12 mouse cellular contexts compared by ENCODE assay signal in the genomic region with DNA sequence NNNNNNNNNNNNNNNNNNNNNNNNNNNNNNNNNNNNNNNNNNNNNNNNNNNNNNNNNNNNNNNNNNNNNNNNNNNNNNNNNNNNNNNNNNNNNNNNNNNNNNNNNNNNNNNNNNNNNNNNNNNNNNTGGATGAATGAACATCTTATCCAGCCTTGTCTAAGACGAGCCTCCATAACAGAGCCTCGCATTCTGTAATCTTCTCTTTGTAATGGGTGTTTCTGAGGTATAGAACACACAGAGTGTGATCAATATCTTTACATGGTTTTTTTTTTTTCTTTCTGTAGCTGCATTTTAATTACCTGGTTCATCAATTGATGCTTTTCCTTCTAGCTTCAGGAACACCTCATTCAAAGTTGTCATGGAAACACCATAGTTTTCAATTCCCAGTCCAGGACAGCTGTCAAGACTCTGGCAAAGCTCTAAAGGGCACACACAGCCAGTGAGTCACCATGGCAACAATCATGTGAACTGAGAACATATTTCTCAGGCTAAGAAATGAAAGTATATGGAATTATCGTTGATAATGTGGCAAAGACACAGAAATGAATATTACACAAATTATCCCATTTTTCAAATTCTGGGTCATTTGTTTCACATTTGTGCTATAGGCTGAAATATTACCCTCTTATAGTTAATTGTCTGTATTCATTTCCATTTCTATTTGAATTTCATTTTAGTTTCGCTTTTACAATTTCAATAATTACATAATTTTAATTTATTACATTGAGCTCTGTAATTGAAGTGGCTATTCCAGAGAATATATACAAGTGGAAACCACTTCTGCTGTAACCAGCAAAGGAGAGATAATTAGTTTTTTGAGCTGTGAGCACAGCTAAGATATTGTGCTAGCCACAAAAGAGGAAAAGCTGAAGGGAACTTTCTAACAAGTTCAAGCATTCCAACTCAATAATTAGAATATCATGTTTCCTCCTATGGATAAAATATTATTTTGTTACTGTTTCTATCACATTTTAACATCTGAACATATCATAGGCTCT. TPM values are rescaled to one million over a fixed set of nuclear protein-coding genes. Genes with fewer than 3 reads are reported as not detected.
DNase-seq lines count a peak whose midpoint lies in the region; ATAC-seq lines count a peak whose summit lies in the region.
"Had no signal": no experiment of that assay in that cellular context is flagged by ENCODE, and none has a peak within 500 bp of the region (broad histone marks: within the 10 kb centered on the region; RNA-seq: fewer than 3 reads in every experiment).

No protein-coding gene starts in this region.

- no peaks in the 10 kb centered on the region for H3K36me3 ChIP-seq in forebrain, embryonic 11.5 days (ENCODE audit: control insufficient read depth, insufficient read depth, low read length)
- no peaks in the 10 kb centered on the region for H3K36me3 ChIP-seq in forebrain, embryonic 10.5 days (replicated peaks)
- no peaks in the 10 kb centered on the region for H3K36me3 ChIP-seq in forebrain, embryonic 12.5 days (replicated peaks)
- no peaks in the 10 kb centered on the region for H3K36me3 ChIP-seq in midbrain, embryonic 12.5 days
- H3K36me3 ChIP-seq: G1E; heart, embryonic 13.5 days; intestine, embryonic 15.5 days had no signal

- ATAC-seq in forebrain, embryonic 11.5 days (replicated peaks; ENCODE audit: low FRiP score) = peak; percentile 80
- peak; percentile 86 for ATAC-seq in forebrain, embryonic 12.5 days (ENCODE audit: low FRiP score)
- ATAC-seq in midbrain, embryonic 12.5 days (ENCODE audit: low FRiP score, low read depth) = peak; percentile 60; the same call in 1 of the 2 replicates
- ATAC-seq: intestine, embryonic 15.5 days; lung, postnatal 0 days had no signal

- H3K9ac ChIP-seq in forebrain, embryonic 11.5 days (ENCODE audit: low read length) = no peak overlapping the region
- H3K9ac ChIP-seq in forebrain, embryonic 12.5 days = no peak overlapping the region
- no peak overlapping the region for H3K9ac ChIP-seq in midbrain, embryonic 12.5 days (replicated peaks)
- H3K9ac ChIP-seq: heart, embryonic 13.5 days; intestine, embryonic 15.5 days had no signal

- 56% methylated on average over 4 of the region's 4 CpGs for WGBS in forebrain, embryonic 11.5 days
- WGBS in forebrain, embryonic 10.5 days = 73% methylated on average over 4 of the region's 4 CpGs
- WGBS in forebrain, embryonic 12.5 days = 44% methylated on average over 4 of the region's 4 CpGs
- WGBS in midbrain, embryonic 12.5 days = 45% methylated on average over 4 of the region's 4 CpGs

- no peak overlapping the region for H3K4me2 ChIP-seq in forebrain, embryonic 11.5 days (ENCODE audit: low read depth, low read length, severe bottlenecking)
- no peak overlapping the region for H3K4me2 ChIP-seq in forebrain, embryonic 12.5 days
- H3K4me2 ChIP-seq in midbrain, embryonic 12.5 days (replicated peaks) = no peak overlapping the region
- H3K4me2 ChIP-seq: heart, embryonic 13.5 days; intestine, embryonic 15.5 days had no signal

- no peaks in the 10 kb centered on the region for H3K4me1 ChIP-seq in forebrain, embryonic 11.5 days (replicated peaks; ENCODE audit: control insufficient read depth, insufficient read depth, low read length)
- peaks cover 12% of the 10 kb centered on the region for H3K4me1 ChIP-seq in forebrain, embryonic 10.5 days
- 0 out of 2 replicates have a peak, but pooled peaks cover 5% of the 10 kb centered on the region for H3K4me1 ChIP-seq in forebrain, embryonic 12.5 days
- H3K4me1 ChIP-seq in midbrain, embryonic 12.5 days = peaks cover 2% of the 10 kb centered on the region; the same call in 1 of the 2 replicates
- H3K4me1 ChIP-seq: heart, embryonic 13.5 days; intestine, embryonic 15.5 days had no signal

- no peaks in the 10 kb centered on the region for H3K9me3 ChIP-seq in forebrain, embryonic 11.5 days (ENCODE audit: control insufficient read depth, low read length)
- no peaks in the 10 kb centered on the region for H3K9me3 ChIP-seq in forebrain, embryonic 10.5 days
- no peaks in the 10 kb centered on the region for H3K9me3 ChIP-seq in forebrain, embryonic 12.5 days
- no peaks in the 10 kb centered on the region for H3K9me3 ChIP-seq in midbrain, embryonic 12.5 days
- H3K9me3 ChIP-seq: heart, embryonic 13.5 days; intestine, embryonic 15.5 days had no signal

- DNase-seq in forebrain, embryonic 11.5 days (ENCODE audit: low spot score) = no peak
- no peak for DNase-seq in forebrain, embryonic 10.5 days (ENCODE audit: extremely low spot score, low spot score)
- DNase-seq in 3T3-L1 (ENCODE audit: low read depth, low spot score) = peak; percentile 31
- DNase-seq in thymus, postnatal 36 days = no peak
- no peak for DNase-seq in frontal cortex, postnatal 36 days (ENCODE audit: low spot score in 2 of 2)
- DNase-seq in gastrocnemius, postnatal 10 days = no peak

- no peaks in the 10 kb centered on the region for H3K27me3 ChIP-seq in forebrain, embryonic 11.5 days (ENCODE audit: control insufficient read depth, insufficient read depth, low read length)
- no peaks in the 10 kb centered on the region for H3K27me3 ChIP-seq in forebrain, embryonic 10.5 days (ENCODE audit: poor library complexity, severe bottlenecking)
- no peaks in the 10 kb centered on the region for H3K27me3 ChIP-seq in forebrain, embryonic 12.5 days
- no peaks in the 10 kb centered on the region for H3K27me3 ChIP-seq in midbrain, embryonic 12.5 days
- H3K27me3 ChIP-seq: heart, embryonic 13.5 days; intestine, embryonic 15.5 days had no signal

- H3K4me3 ChIP-seq in forebrain, embryonic 11.5 days (ENCODE audit: low read depth, low read length) = no peak overlapping the region
- H3K4me3 ChIP-seq in forebrain, embryonic 10.5 days = no peak overlapping the region
- no peak overlapping the region for H3K4me3 ChIP-seq in forebrain, embryonic 12.5 days (replicated peaks)
- H3K4me3 ChIP-seq in midbrain, embryonic 12.5 days = no peak overlapping the region
- H3K4me3 ChIP-seq: heart, embryonic 13.5 days; intestine, embryonic 15.5 days had no signal

- H3K27ac ChIP-seq in forebrain, embryonic 11.5 days (ENCODE audit: low read depth, low read length) = no peak overlapping the region
- H3K27ac ChIP-seq in forebrain, embryonic 10.5 days = no peak overlapping the region
- H3K27ac ChIP-seq in forebrain, embryonic 12.5 days = no peak overlapping the region
- H3K27ac ChIP-seq in midbrain, embryonic 12.5 days (replicated peaks) = no peak overlapping the region
- H3K27ac ChIP-seq: heart, embryonic 13.5 days; intestine, embryonic 15.5 days had no signal

RNA-seq across cellular contexts. Expression of gene Abca8b, which starts 33.9 kb away (rescaled TPM):
- polyA plus RNA-seq in forebrain, embryonic 11.5 days (2014; fragmentation: Nextera tagmentation; extraction: Ambion mirVana) = 0.63 and 0.72 TPM in 2 replicates
- polyA plus RNA-seq in forebrain, embryonic 10.5 days (2016; fragmentation: Nextera tagmentation; extraction: Ambion mirVana) = 0.22 and 0.29 TPM in 2 replicates
- 0.63 and 0.73 TPM in 2 replicates for polyA plus RNA-seq in forebrain, embryonic 12.5 days (2016; fragmentation: Nextera tagmentation; extraction: Ambion mirVana)
- 0.56 and 0.66 TPM in 2 replicates for polyA plus RNA-seq in midbrain, embryonic 12.5 days (2016; fragmentation: Nextera tagmentation; extraction: Ambion mirVana)
- total RNA-seq in gastrocnemius, postnatal 10 days (2021) = 10 to 100 TPM; 11.3 to 12.1 TPM
- polyA plus RNA-seq: G1E had no signal
